Mouse (Mus musculus) cerebellum, adult (tissue): ENCODE measurements around the gene Zcchc13.
A peak's percentile ranks its signal among the peaks of the same experiment; 100 is the strongest.

Source experiments
- ATAC-seq: cut with Nextera tagmentation; 2 replicates; pipeline ENCODE4 v1.9.2; 2017; ENCODE audit warnings: mild to moderate bottlenecking, moderate library complexity, mixed read lengths; ENCODE audit not compliant: insufficient number of reproducible peaks, low FRiP score, low TSS enrichment

Gene Zcchc13

GRCm38 (mm10) chrX:103630303-103630702 is at the start of gene Zcchc13:
TSS of gene Zcchc13 (plus strand) at chrX:103630586.
- no peak for ATAC-seq

- ATAC-seq: no peak
Measured at GRCm38 (mm10) chrX:103584262-103584661, 46.1 kb upstream of the Zcchc13 start.

- ATAC-seq: no peak
Measured at GRCm38 (mm10) chrX:103592056-103592455, 38.3 kb upstream of the Zcchc13 start.

GRCm38 (mm10) chrX:103602553-103602952 is 27.8 kb upstream of the Zcchc13 start:
- ATAC-seq: no peak

GRCm38 (mm10) chrX:103604211-103604610 is 26.2 kb upstream of the Zcchc13 start:
- no peak for ATAC-seq

- ATAC-seq: no peak
Measured at GRCm38 (mm10) chrX:103605473-103605872, 24.9 kb upstream of the Zcchc13 start.

- ATAC-seq: no peak
Measured at GRCm38 (mm10) chrX:103610401-103610800, 20.0 kb upstream of the Zcchc13 start.

GRCm38 (mm10) chrX:103611462-103611861 is 18.9 kb upstream of the Zcchc13 start:
- ATAC-seq: no peak

GRCm38 (mm10) chrX:103614700-103615233 is 15.6 kb upstream of the Zcchc13 start:
- no peak for ATAC-seq

GRCm38 (mm10) chrX:103615453-103615852 is 14.9 kb upstream of the Zcchc13 start:
- no peak for ATAC-seq

- ATAC-seq: 0 out of 2 replicates have a peak, but pooled peaks have one; percentile 23
Measured at GRCm38 (mm10) chrX:103616162-103616535, 14.2 kb upstream of the Zcchc13 start.

- ATAC-seq: peak; percentile 98
Measured at GRCm38 (mm10) chrX:103616536-103617404, 13.6 kb upstream of the Zcchc13 start.

GRCm38 (mm10) chrX:103617405-103618095 is 12.8 kb upstream of the Zcchc13 start:
- no peak for ATAC-seq

- no peak; the same call in 1 of the 2 replicates for ATAC-seq
Measured at GRCm38 (mm10) chrX:103621799-103622198, 8.6 kb upstream of the Zcchc13 start.

GRCm38 (mm10) chrX:103622260-103622934 is 8.0 kb upstream of the Zcchc13 start:
- ATAC-seq: peak; percentile 94

- ATAC-seq: no peak
Measured at GRCm38 (mm10) chrX:103622935-103623280, 7.5 kb upstream of the Zcchc13 start.

GRCm38 (mm10) chrX:103623411-103623845 is 7.0 kb upstream of the Zcchc13 start:
- ATAC-seq: peak; percentile 65

GRCm38 (mm10) chrX:103624426-103625168 is 5.8 kb upstream of the Zcchc13 start:
- peak; percentile 46; the same call in 1 of the 2 replicates for ATAC-seq

- ATAC-seq: no peak
Measured at GRCm38 (mm10) chrX:103628890-103629289, 1.5 kb upstream of the Zcchc13 start.

GRCm38 (mm10) chrX:103633895-103634294 is 3.5 kb downstream of the Zcchc13 start:
- ATAC-seq: no peak
